Mouse (Mus musculus) cortical plate, adult 2 months (tissue): ENCODE data around the gene Dhrs7b.

Source experiments
- CTCF ChIP-seq: fragments of 200-500 bp; IDR thresholded peaks from 2 replicates; pipeline ENCODE4 v1.5.1; 2011; ENCODE audit warnings: mild to moderate bottlenecking, control low read depth, low read length; ENCODE audit not compliant: insufficient read depth; ENCODE audit errors: extremely low read depth
- POLR2A ChIP-seq: fragments of 200-500 bp; IDR thresholded peaks from 2 replicates; pipeline ENCODE4 v1.6.1; 2011; ENCODE audit warnings: mild to moderate bottlenecking, low read length, control low read depth; ENCODE audit not compliant: insufficient read depth; ENCODE audit errors: extremely low read depth

DNA sequence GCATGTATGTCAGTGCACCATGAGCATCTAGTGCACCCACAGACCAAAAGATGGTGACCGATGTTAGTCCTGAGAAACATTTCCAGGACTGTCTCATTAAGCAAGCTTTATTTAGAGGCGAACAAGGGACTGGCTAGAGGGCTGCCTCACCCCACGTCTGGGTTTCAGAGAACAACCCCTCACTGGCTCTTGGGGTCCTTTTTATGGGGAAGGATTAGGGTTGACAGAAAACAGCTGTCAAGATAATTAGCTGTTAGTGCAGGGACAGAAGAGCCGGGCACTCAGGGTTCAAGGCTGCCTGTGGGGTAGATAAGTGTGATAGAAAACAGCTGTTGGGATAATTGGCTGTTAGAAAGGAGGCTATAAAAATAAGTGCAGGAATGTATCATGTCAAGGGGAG, 65.5 kb downstream of the Dhrs7b start:
- TF ChIP-seq CTCF: no peak
- TF ChIP-seq POLR2A: no peak
